Mouse (Mus musculus): ENCODE measurements around the gene Slc43a2. TPM values are rescaled to one million over a fixed set of nuclear protein-coding genes. Genes with fewer than 3 reads are reported as not detected.
"Not testable (repeated sequence)": the region's sequence is repeated elsewhere in the genome, so short reads cannot be mapped to it uniquely, and the experiment has no call there.

Slc43a2 gene
- polyA plus RNA-seq, 1 experiment = 363 TPM

DNA sequence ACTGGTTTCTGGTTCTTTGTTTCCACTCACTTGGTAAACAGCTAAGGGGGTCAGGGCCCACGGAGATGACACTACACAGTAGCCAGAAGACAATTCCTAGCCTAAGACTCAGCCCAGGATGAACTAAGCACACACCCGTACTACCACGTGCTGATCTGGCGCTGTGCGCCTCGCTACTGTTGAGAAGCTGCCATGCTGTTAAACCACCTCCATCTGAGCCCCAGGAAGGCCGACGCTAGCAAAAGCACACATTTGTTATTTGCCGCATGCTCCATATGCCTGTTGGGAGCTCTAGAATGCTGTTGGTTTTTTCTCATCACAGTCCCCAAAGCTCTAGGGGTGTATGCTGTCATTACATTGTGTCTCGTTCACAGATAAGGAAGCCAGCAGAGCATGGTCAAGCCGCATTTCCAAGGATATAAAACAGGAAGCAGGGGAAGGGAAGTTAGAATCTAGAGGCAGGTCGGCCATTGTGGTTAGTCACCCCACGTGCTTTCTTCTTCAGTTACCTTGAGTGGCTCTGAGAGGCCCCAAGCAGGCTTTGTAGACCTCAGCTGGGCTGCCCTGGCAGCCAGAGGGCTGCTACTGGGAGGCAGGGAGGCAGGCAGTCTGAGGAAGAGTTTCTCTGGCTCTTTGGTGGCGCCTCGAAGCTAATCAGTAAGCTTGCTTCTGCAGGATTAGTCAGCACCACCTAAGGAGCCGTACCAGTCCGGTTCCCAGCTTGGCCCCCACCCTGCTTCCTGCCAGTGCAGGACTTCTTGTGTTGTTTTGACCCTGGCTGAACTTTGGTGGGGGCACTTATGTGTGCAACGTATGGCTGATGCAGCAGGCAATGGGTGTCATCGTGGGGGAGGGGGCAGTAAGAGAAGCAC, 9.5 kb downstream of the Slc43a2 start:
- TF ChIP-seq CTCF (IDR thresholded peaks at IDR 0.05; ENCODE audit: insufficient read depth, low read depth, low read length) (no peak), POLR2A (IDR thresholded peaks at IDR 0.05; ENCODE audit: insufficient read depth, low read depth, low read length) (no peak)
- 60% methylated on average over 19 of the region's 19 CpGs for WGBS
- H3K4me3 ChIP-seq (ENCODE audit: insufficient read depth, low read depth, low read length) = no peak overlapping the region
- no peak overlapping the region for H3K27ac ChIP-seq (ENCODE audit: insufficient read depth, low read depth, low read length)
- H3K4me1 ChIP-seq (ENCODE audit: control insufficient read depth, insufficient read depth, low read length) = peaks cover 42% of the 10 kb centered on the region

DNA sequence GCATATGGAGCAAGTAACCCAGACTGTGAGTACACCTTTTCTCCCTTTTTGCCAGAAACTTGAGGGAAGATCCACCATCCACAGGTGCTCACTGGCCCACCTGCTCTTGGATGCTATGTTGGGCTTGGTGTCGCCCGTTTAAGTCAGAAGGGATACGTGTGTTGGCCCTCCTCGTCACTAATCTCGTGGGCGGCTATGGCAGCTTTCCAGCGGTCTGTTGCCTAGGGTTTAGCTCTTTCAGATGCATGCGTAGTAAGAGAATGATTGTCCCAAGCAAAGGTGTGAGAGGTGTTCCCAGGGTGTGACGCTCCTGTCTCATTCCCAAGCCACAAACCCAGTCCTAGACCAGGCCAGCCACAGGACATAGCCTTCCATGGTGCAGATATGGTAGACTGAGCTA, 13.2 kb downstream of the Slc43a2 start:
- TF ChIP-seq POLR2A (IDR thresholded peaks at IDR 0.05; ENCODE audit: insufficient read depth, low read depth, low read length) = no peak
- no peak for TF ChIP-seq CTCF (IDR thresholded peaks at IDR 0.05; ENCODE audit: insufficient read depth, low read depth, low read length)
- 65% methylated on average over 9 of the region's 9 CpGs for WGBS
- no peak overlapping the region for H3K4me3 ChIP-seq (ENCODE audit: insufficient read depth, low read depth, low read length)
- peaks cover 21% of the 10 kb centered on the region for H3K4me1 ChIP-seq (ENCODE audit: control insufficient read depth, insufficient read depth, low read length)
- H3K27ac ChIP-seq (ENCODE audit: insufficient read depth, low read depth, low read length) = no peak overlapping the region

DNA sequence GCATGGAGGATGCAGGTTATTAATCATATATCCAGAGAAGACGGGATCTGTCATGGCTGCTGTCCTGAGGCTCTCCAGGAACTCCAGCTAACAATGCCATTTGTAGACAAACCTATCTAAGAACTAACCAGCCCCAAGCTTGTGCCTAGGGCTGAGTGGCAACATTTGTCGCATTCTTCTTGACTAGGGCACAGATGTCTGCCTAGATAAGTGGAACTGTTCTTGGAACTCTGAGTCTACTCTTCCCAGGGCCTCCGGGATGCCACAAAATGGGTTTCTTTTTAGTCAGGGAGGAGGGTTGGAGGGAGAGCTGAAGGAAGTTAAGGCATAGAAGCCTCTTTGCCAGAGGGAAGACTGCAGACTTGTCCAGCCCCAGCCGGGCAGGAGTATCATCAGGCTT, 14.6 kb downstream of the Slc43a2 start:
- TF ChIP-seq CTCF (IDR thresholded peaks at IDR 0.05; ENCODE audit: insufficient read depth, low read depth, low read length) (no peak), POLR2A (IDR thresholded peaks at IDR 0.05; ENCODE audit: insufficient read depth, low read depth, low read length) (no peak)
- Histone ChIP-seq H3K4me3 (ENCODE audit: insufficient read depth, low read depth, low read length) (peak overlapping the region; percentile 13; the same call in 1 of the 2 replicates), H3K4me1 (ENCODE audit: control insufficient read depth, insufficient read depth, low read length) (peaks cover 27% of the 10 kb centered on the region), H3K27ac (ENCODE audit: insufficient read depth, low read depth, low read length) (no peak overlapping the region)
- WGBS = 90% methylated on average over 4 of the region's 4 CpGs

DNA sequence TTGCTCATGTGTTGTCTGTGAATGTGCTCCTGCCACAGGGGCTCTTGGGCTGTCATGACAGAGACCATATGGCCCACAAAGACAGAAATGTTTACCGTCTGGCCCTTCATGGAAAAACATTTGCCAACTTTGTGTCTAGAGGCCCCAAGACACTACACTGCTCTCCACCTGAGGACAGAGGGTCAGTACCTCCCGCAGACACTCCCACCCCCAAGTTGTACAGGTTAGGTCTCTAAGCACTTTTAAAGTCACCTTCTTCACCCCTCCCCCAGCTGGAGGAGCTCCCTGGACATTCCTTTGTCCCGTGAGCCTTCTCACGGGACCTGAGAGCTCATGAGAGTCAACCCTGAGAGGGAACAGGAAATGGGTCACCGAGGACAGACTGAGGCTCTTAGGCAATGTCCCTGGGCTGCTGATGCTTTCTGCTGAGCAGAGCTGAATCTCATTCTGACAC, 18.2 kb downstream of the Slc43a2 start:
- Histone ChIP-seq H3K27ac (ENCODE audit: insufficient read depth, low read depth, low read length) (no peak overlapping the region), H3K4me3 (ENCODE audit: insufficient read depth, low read depth, low read length) (no peak overlapping the region), H3K4me1 (ENCODE audit: control insufficient read depth, insufficient read depth, low read length) (peaks cover 39% of the 10 kb centered on the region)
- WGBS = 67% methylated on average over 5 of the region's 5 CpGs
- no peak for TF ChIP-seq CTCF (IDR thresholded peaks at IDR 0.05; ENCODE audit: insufficient read depth, low read depth, low read length)

DNA sequence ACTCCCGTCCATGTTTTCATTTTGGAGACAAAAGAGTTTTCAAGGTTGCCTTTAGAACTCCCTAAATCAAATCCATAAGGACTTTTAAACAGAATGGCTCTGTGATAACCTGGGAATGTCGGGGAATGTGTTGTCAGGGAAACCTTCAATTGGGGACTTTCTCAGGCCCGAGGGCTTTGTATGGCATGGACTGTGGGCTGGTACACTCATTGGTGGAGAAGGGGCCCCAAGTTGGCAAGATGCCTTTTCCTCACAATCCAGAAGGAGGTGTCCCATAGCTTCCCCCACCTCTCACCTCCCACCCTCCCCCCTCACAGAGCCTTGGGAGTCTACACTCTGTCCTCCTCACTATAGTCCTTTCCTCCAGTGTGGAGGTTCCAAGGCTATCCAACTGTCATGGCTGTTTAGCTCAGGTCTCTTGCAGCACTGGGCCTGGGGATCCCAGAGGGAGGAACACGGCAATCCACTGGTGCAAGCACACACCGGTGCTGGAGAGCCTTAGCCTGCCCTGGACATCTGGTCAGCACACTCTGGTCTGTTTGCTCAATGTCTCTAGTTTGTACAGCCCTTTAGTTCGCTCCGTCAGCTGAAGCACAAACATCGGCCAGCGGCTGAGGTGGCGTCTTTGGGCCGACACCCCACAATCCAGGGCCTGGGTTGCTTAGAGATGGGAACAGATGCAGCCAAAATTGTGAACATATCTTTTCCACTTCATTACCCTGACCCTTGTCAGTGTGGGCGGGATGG, 18.9 kb downstream of the Slc43a2 start:
- peaks cover 34% of the 10 kb centered on the region for H3K4me1 ChIP-seq (ENCODE audit: control insufficient read depth, insufficient read depth, low read length)
- no peak for TF ChIP-seq CTCF (IDR thresholded peaks at IDR 0.05; ENCODE audit: insufficient read depth, low read depth, low read length)
- TF ChIP-seq POLR2A (IDR thresholded peaks at IDR 0.05; ENCODE audit: insufficient read depth, low read depth, low read length) = 0 out of 2 replicates have a peak, but pooled peaks have one; percentile 9
- H3K27ac ChIP-seq (ENCODE audit: insufficient read depth, low read depth, low read length) = peak overlapping the region; percentile 89
- 55% methylated on average over 12 of the region's 12 CpGs for WGBS
- H3K4me3 ChIP-seq (ENCODE audit: insufficient read depth, low read depth, low read length) = no peak overlapping the region

DNA sequence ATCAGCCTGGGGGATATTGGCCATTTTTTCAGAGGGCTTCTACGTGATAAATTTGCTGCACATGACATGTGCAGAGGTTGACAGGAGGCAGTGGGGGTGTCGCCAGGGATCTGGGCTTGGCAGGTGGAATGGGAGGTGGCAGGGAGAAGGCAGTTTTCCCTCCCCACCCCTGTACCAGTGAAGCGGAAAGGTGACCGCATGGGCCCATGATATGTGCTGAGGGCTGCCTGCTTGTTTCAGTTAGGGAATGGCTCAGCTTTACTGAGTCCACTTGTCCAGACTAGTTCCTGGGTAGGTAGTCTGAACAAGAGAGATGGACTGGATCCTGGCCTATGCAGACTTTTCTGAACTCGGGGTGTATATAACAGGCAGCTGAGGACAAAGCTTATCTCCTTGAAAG, 19.8 kb downstream of the Slc43a2 start:
- TF ChIP-seq POLR2A (IDR thresholded peaks at IDR 0.05; ENCODE audit: insufficient read depth, low read depth, low read length) (no peak), CTCF (IDR thresholded peaks at IDR 0.05; ENCODE audit: insufficient read depth, low read depth, low read length) (no peak)
- WGBS = 83% methylated on average over 5 of the region's 5 CpGs
- Histone ChIP-seq H3K4me1 (ENCODE audit: control insufficient read depth, insufficient read depth, low read length) (peaks cover 31% of the 10 kb centered on the region), H3K4me3 (ENCODE audit: insufficient read depth, low read depth, low read length) (no peak overlapping the region), H3K27ac (ENCODE audit: insufficient read depth, low read depth, low read length) (peak overlapping the region; percentile 89)

DNA sequence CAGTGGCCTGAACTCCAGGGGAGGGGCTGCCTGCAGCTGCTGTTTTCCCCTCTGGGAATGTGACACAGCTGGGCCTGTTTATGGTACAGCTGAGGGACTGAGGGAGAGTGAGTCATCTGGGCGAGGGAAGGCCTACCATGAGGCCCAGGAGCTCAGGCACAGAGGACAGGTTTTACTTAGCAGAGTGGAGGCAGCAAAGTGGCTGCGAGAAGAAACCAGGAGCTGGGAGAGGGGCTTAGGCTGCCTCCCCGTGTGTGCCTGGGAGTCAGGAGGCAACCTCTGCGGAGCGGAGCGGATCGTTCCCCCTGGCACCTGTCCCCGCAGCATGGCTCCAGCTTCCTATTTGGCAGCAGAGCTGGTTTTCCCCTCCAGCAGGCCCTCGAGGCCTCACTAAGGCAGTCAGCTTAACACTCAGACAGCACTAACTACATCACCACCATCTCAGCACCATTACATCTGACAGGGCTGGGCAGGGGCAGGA, 20.5 kb downstream of the Slc43a2 start:
- Histone ChIP-seq H3K4me1 (ENCODE audit: control insufficient read depth, insufficient read depth, low read length) (peaks cover 31% of the 10 kb centered on the region), H3K4me3 (ENCODE audit: insufficient read depth, low read depth, low read length) (no peak overlapping the region), H3K27ac (ENCODE audit: insufficient read depth, low read depth, low read length) (peak overlapping the region; percentile 89)
- WGBS = 27% methylated on average over 9 of the region's 9 CpGs
- TF ChIP-seq CTCF (IDR thresholded peaks at IDR 0.05; ENCODE audit: insufficient read depth, low read depth, low read length) = no peak
- no peak for TF ChIP-seq POLR2A (IDR thresholded peaks at IDR 0.05; ENCODE audit: insufficient read depth, low read depth, low read length)

DNA sequence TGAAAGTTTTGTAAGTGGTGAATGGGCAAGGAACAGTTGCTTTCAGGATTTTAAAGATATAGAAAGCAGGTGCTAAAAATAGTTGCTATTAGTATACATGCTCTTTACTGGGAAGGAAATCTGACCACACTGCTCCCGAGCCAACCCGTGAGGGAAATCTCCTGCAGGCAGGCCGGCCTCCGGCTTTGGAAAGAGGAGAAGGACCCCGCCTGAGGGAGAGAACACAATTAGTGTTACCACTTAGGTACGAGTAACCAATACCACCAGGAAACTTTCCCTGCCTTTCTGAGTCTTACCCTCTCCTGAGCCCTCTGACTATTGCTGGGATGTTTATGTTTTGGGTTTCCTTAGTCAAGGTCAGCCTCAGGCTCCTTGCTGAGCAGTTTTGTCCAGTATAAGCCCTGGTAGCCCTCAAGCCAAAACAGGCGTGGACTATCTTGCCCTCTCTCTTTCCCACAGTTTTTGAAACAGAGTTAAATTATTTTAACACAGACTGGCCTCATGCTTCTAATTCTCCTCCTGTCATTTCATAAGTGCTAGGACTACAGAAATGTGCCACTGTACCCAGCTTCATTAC, 21.5 kb downstream of the Slc43a2 start:
- peaks cover 31% of the 10 kb centered on the region for H3K4me1 ChIP-seq (ENCODE audit: control insufficient read depth, insufficient read depth, low read length)
- H3K27ac ChIP-seq (ENCODE audit: insufficient read depth, low read depth, low read length) = peak overlapping the region; percentile 89
- no peak for TF ChIP-seq CTCF (IDR thresholded peaks at IDR 0.05; ENCODE audit: insufficient read depth, low read depth, low read length)
- no peak for TF ChIP-seq POLR2A (IDR thresholded peaks at IDR 0.05; ENCODE audit: insufficient read depth, low read depth, low read length)
- no peak overlapping the region for H3K4me3 ChIP-seq (ENCODE audit: insufficient read depth, low read depth, low read length)
- WGBS = 52% methylated on average over 7 of the region's 7 CpGs

DNA sequence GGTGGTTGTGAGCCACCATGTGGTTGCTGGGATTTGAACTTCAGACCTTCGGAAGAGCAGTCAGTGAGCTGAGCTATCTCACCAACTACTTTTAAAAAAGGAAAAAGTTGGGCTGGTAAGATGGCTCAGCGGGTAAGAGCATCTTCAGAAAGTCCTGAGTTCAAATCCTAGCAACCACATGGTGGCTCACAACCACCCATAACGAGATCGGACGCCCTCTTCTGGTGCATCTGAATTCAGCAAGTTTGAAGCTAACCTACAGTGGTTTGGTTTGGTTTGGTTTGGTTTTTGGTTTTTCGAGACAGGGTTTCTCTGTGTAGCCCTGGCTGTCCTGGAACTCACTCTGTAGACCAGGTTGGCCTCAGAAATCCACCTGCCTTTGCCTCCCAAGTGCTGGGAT, 24.5 kb downstream of the Slc43a2 start:
- H3K4me3 ChIP-seq (ENCODE audit: insufficient read depth, low read depth, low read length); H3K27ac ChIP-seq (ENCODE audit: insufficient read depth, low read depth, low read length): not testable (repeated sequence)
- WGBS = 92% methylated on average over 6 of the region's 6 CpGs
- H3K4me1 ChIP-seq (ENCODE audit: control insufficient read depth, insufficient read depth, low read length) = peaks cover 17% of the 10 kb centered on the region

Data from olfactory bulb, adult 2 months (tissue).